Mouse (Mus musculus): ENCODE measurements around the gene Frzb.

Frzb gene

GRCm38 (mm10) chr2:80430357-80431053 lies 16.9 kb downstream of the Frzb start:
- no peak for DNase-seq (ENCODE audit: low read depth, low spot score)

GRCm38 (mm10) chr2:80423116-80423515 lies 24.3 kb downstream of the Frzb start:
- no peak for DNase-seq (ENCODE audit: low read depth, low spot score)

GRCm38 (mm10) chr2:80421990-80422389 lies 25.4 kb downstream of the Frzb start:
- DNase-seq (ENCODE audit: low read depth, low spot score), result no peak

GRCm38 (mm10) chr2:80416286-80416685 lies 31.1 kb downstream of the Frzb start:
- no peak for DNase-seq (ENCODE audit: low read depth, low spot score)

DNA sequence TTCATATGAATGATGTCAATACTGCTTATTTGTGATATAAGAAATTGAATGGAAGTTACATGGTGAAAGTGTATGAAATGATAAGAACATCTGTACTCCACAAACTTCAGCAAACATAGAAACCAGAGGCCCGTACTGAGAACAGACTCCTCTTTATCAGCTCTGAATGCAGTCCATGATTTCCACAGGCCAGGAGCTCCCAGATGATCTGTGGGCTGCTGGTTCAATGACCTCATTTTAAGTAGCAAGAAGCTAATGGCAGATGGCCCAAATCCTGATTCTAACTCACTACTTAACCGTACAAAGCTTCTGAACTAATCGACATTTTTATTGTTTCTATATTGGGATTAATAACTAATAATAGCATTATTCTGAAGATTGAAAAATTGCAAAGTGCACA lies 33.0 kb downstream of the Frzb start:
- DNase-seq (ENCODE audit: low read depth, low spot score), result no peak

DNA sequence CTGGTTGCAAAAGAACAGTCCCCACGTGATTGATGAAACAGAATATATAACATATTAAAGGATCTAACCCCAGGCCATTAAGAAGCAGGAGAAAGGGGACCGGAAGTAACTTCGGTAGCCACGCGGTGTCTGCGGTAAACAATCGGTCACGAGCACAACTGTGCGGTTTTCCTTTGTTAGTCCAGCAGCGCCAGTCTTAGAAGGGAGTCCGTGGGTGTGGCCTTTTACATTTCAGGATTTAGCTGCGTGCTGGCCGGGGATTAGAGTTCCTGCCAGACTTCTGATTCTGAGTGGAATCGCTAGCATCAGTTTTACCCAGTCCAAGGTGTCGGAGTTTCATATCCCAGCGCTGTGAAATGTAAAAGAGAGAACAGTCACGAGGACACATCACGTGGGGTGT lies 34.3 kb downstream of the Frzb start:
- no peak for DNase-seq (ENCODE audit: low read depth, low spot score)

DNA sequence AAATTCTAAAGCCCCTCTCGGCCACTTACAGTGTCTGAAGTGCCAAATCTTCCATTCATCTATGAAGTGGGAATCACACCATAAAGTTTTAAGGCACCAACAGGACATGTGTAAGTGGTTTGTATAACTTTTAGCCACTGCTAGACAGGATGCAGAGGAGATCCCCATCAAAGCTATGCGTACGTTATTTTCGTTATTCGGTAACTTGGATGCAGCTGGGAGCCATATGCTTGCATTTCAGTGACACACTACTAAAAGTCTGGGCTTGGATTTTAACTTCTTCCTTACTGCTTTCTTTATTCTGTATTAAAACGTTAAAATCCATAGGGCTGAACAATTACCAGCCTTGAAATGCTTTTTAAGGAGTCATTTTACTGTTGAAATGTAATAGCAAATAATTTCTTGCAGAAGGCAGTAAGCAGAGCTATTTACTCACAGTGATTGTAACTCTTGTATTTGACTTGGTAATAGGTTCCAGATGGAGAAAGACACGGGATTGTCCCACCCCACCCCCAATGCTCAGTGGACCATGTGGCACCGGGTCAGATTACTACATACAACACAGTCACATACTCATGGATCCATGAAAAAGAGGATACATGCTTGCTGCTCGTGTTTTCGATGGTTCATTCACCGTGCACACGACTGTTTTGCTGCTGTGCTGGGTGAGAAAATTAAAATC lies 37.4 kb downstream of the Frzb start:
- peak; percentile 84 for DNase-seq (ENCODE audit: low read depth, low spot score)

DNA sequence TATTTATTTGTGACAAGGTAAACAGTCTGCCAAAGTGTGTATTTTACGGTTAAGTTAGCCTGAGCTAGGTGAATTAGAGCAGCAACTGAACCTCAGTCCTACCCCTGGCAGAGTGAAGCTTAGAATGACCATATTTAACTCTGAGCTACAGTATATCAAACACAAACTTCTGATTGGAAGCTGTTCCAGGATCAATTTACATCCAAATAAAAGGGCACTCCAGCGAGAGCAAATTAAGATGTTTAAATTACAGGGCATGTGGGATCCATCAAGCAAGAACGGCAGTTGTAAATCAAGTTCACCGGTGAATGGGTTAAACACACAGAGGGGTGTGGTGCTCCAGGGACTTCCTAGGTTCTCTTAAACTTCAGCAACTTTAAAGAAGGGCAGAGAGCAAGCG lies 42.7 kb downstream of the Frzb start:
- DNase-seq (ENCODE audit: low read depth, low spot score), result peak; percentile 61

DNA sequence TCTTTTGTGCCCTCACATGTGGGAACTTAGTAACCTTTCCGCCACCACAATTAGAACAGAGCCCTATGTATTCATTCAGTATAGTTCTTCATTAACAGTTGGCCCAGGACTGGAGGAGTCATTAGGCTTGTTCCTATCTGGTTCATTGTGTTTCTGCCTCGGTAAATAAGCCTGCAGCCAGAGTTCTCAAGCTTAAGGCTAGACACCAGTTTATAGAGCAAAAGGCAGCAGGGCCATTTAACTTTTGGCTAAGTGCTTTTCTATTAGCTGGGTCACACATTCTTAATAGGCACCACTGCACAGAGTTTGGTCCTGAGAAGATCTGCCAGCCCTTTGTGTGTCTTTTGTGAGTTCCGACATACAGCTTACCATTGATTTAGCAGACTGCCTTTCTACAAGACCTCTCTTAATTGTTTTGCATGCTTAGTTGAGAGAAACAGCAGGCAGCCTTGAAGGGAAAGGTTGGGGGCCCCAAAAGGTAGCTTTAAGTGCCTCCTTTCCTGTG lies 48.8 kb downstream of the Frzb start:
- peak; percentile 54 for DNase-seq (ENCODE audit: low read depth, low spot score)

DNA sequence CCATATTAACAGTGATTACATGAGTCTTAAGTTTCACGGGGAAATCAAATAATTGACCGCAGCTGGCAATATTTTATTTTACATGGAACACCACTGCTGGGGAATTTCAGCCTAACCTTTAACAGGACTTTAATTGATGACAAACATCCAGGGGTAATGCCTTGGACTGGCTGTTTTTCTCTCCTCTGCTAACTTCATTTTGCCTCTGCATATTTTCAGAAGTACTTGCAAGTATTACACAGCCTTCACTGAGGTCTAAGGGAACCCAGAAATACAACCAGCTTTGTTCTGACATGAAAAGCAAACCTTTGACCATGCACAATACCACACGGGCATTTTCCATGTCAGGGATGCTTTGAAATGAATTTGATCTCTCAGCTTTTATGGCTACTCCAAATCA lies 50.6 kb downstream of the Frzb start:
- DNase-seq (ENCODE audit: low read depth, low spot score), result no peak

GRCm38 (mm10) chr2:80396057-80396456 lies 51.4 kb downstream of the Frzb start:
- DNase-seq (ENCODE audit: low read depth, low spot score), result peak; percentile 55

GRCm38 (mm10) chr2:80388341-80388740 lies 59.1 kb downstream of the Frzb start:
- no peak for DNase-seq (ENCODE audit: low read depth, low spot score)

DNA sequence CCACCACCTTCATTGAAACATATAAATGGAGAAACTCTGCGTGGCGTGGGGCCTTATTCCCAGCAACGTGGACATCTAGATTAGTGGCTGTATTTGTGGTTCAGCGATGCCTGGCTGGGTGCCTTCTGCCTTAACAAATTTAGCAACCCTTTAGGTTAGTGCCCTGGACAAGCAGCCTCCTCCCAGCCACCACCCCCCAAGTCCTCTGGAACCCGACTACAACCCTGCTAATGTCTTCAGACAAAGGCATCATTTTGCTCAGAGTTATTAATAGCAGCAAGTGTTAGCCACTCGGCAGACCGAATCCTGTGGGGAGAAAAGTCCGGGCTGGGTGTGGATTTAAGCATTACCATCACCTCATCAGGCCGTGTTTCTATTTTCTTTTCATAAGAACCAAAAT lies 59.8 kb downstream of the Frzb start:
- no peak for DNase-seq (ENCODE audit: low read depth, low spot score)

- no peak for DNase-seq (ENCODE audit: low read depth, low spot score)
Observed at GRCm38 (mm10) chr2:80386255-80386654, 61.2 kb downstream of the Frzb start.

- DNase-seq (ENCODE audit: low read depth, low spot score), result no peak
Observed at GRCm38 (mm10) chr2:80384447-80384846, 63.0 kb downstream of the Frzb start.

DNA sequence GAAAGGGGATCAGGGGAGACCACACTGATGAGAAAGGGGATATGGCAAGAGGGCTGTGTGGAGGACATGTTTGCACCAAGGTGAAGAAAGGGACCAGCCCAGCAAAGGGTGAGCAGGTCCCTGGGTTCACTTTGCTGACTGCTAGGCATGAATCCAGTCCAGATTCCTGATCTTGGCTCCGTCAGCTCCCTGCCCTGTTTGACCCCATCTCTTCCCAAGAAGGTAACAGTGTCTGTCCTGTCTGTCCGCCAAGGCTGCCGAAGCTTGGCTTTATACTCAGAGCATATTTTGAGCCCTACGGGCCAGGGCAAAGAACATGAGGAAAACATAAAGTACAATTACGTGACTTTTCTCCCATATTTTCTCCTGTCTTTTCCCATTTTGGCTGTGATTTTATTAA lies 67.6 kb downstream of the Frzb start:
- no peak for DNase-seq (ENCODE audit: low read depth, low spot score)

DNA sequence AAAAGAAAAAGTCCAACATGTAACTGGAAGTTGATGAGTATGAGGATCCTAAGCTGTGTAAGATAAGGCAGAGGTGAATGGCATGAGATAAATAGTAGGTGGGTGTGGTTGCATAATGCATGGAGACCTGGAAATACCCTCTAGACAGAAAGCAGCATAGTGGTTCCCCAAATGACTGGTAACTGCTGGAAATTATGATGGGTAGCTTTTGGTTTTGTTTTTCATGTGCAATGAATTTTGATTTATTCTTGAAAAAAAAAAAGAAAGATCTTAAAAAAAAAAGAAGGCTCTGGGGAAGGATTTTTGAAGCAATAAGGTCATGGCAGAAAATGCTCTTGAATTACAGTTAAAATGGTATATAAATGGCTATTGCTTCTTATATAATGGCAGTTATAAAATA lies 72.5 kb downstream of the Frzb start:
- DNase-seq (ENCODE audit: low read depth, low spot score), result no peak

- no peak for DNase-seq (ENCODE audit: low read depth, low spot score)
Observed at GRCm38 (mm10) chr2:80371458-80371857, 76.0 kb downstream of the Frzb start.
